Mouse (Mus musculus) hematopoietic multipotent progenitor cell, adult 10-12 weeks (in vitro differentiated cells): ENCODE results near the gene Chchd3. TPM values are rescaled to one million over a fixed set of nuclear protein-coding genes. Genes with fewer than 3 reads are reported as not detected.

Experiments used
- polyA plus RNA-seq: library from polyadenylated mRNA; stranded (reverse); fragments of >175 nt; gene quantifications from 2 replicates; pipeline ENCODE4 v1.2.3, GENCODE M21; 2012; ENCODE audit warnings: low replicate concordance

The Chchd3 gene
- 58.7 and 65.2 TPM in 2 replicates for polyA plus RNA-seq

GRCm38 (mm10) chr6:33059735-33060576 lies at the start of gene Chchd3:
TSS of gene Chchd3 (minus strand) at chr6:33060260.

Other genes with a start within 250 kb of the Chchd3 start
- 1.7 and 5.7 TPM in 2 replicates for gene Exoc4, start 188.8 kb upstream of the Chchd3 start, polyA plus RNA-seq